Mouse (Mus musculus): ENCODE results near the gene Ptgfrn. TPM values are rescaled to one million over a fixed set of nuclear protein-coding genes. Genes with fewer than 3 reads are reported as not detected.

The Ptgfrn gene
- total and polyA plus RNA-seq, 3 experiments, result not detected

GRCm38 (mm10) chr3:101111321-101111720, 1.2 kb upstream of the Ptgfrn start:
- H3K4me1 ChIP-seq (ENCODE audit: control insufficient read depth in 1 of 2, insufficient read depth in 2 of 2, low read length in 2 of 2), result no peaks in the 10 kb centered on the region
- TF ChIP-seq USF1 (IDR thresholded peaks at IDR 0.05; ENCODE audit: low read depth, low read length), result no peak
- TF ChIP-seq POLR2A (IDR thresholded peaks at IDR 0.05; ENCODE audit: control insufficient read depth in 1 of 2, insufficient read depth in 1 of 2, low read depth in 1 of 2, low read length in 2 of 2, poor library complexity in 1 of 2), result no peak
- TF ChIP-seq MAFK (IDR thresholded peaks at IDR 0.05; ENCODE audit: borderline replicate concordance, low read depth, low read length), result no peak
- no peak for TF ChIP-seq RAD21 (IDR thresholded peaks at IDR 0.05; ENCODE audit: low read depth, low read length)
- TF ChIP-seq RCOR1 (IDR thresholded peaks at IDR 0.05; ENCODE audit: low read depth, low read length), result no peak
- TF ChIP-seq SIN3A (IDR thresholded peaks at IDR 0.05; ENCODE audit: low read length), result no peak
- no peak for TF ChIP-seq EP300 (IDR thresholded peaks at IDR 0.05; ENCODE audit: low read depth in 1 of 2, low read length in 2 of 2)
- TF ChIP-seq NRF1 (IDR thresholded peaks at IDR 0.05; ENCODE audit: insufficient read depth, low read depth, low read length, poor library complexity, severe bottlenecking), result no peak
- no peak for TF ChIP-seq ZKSCAN1 (IDR thresholded peaks at IDR 0.05; ENCODE audit: low read depth, low read length)
- TF ChIP-seq MXI1 (IDR thresholded peaks at IDR 0.05; ENCODE audit: low read depth, low read length), result no peak
- TF ChIP-seq USF2 (IDR thresholded peaks at IDR 0.05; ENCODE audit: borderline replicate concordance in 1 of 2, insufficient read depth in 1 of 2, low read depth in 1 of 2, low read length in 2 of 2), result no peak
- TF ChIP-seq SMC3 (IDR thresholded peaks at IDR 0.05; ENCODE audit: low read depth, low read length), result no peak
- no peak for TF ChIP-seq POLR2AphosphoS2 (IDR thresholded peaks at IDR 0.05; ENCODE audit: low read length)
- TF ChIP-seq GABPA (IDR thresholded peaks at IDR 0.05; ENCODE audit: low read depth, low read length), result no peak
- no peak for TF ChIP-seq MAX (IDR thresholded peaks at IDR 0.05; ENCODE audit: low read length)
- TF ChIP-seq CHD2 (IDR thresholded peaks at IDR 0.05; ENCODE audit: low read length), result no peak
- no peak for TF ChIP-seq ELF1 (IDR thresholded peaks at IDR 0.05; ENCODE audit: low read depth, low read length)
- no peak for TF ChIP-seq GATA1 (IDR thresholded peaks at IDR 0.05; ENCODE audit: low read depth, low read length)
- TF ChIP-seq CHD1 (IDR thresholded peaks at IDR 0.05; ENCODE audit: low read depth, low read length), result no peak
- TF ChIP-seq ZC3H11A (IDR thresholded peaks at IDR 0.05; ENCODE audit: low read depth, low read length), result no peak
- H3K79me2 ChIP-seq (ENCODE audit: control insufficient read depth, insufficient read depth, low read length, poor library complexity), result no peaks in the 10 kb centered on the region
- H3K4me3 ChIP-seq (ENCODE audit: control insufficient read depth in 1 of 2, insufficient read depth in 1 of 2, low read depth in 2 of 2, low read length in 2 of 2), result no peak overlapping the region
- H3K9ac ChIP-seq (ENCODE audit: control insufficient read depth, low read depth, low read length, poor library complexity, severe bottlenecking), result no peak overlapping the region
- no peaks in the 10 kb centered on the region for H3K27me3 ChIP-seq (ENCODE audit: control insufficient read depth in 1 of 2, insufficient read depth in 2 of 2, low read length in 2 of 2)
- no peak for DNase-seq (ENCODE audit: low read depth, low spot score)
- H3K9me3 ChIP-seq (replicated peaks; ENCODE audit: insufficient read depth, low read length), result no peaks in the 10 kb centered on the region
- H3K36me3 ChIP-seq (ENCODE audit: control insufficient read depth in 1 of 2, insufficient read depth in 2 of 2, low read length in 2 of 2), result no peaks in the 10 kb centered on the region
- H3K27ac ChIP-seq (ENCODE audit: control insufficient read depth, low read depth, low read length), result no peak overlapping the region

GRCm38 (mm10) chr3:101110838-101111103, 693 bp upstream of the Ptgfrn start:
- H3K4me3 ChIP-seq (ENCODE audit: control insufficient read depth in 1 of 2, insufficient read depth in 1 of 2, low read depth in 2 of 2, low read length in 2 of 2), result no peak overlapping the region
- no peaks in the 10 kb centered on the region for H3K4me1 ChIP-seq (ENCODE audit: control insufficient read depth in 1 of 2, insufficient read depth in 2 of 2, low read length in 2 of 2)
- H3K9me3 ChIP-seq (replicated peaks; ENCODE audit: insufficient read depth, low read length), result no peaks in the 10 kb centered on the region
- no peaks in the 10 kb centered on the region for H3K27me3 ChIP-seq (ENCODE audit: control insufficient read depth in 1 of 2, insufficient read depth in 2 of 2, low read length in 2 of 2)
- H3K36me3 ChIP-seq (ENCODE audit: control insufficient read depth in 1 of 2, insufficient read depth in 2 of 2, low read length in 2 of 2), result no peaks in the 10 kb centered on the region
- no peak overlapping the region for H3K9ac ChIP-seq (ENCODE audit: control insufficient read depth, low read depth, low read length, poor library complexity, severe bottlenecking)
- no peaks in the 10 kb centered on the region for H3K79me2 ChIP-seq (ENCODE audit: control insufficient read depth, insufficient read depth, low read length, poor library complexity)
- DNase-seq (ENCODE audit: low read depth, low spot score), result no peak
- TF ChIP-seq KAT2A (conservative IDR thresholded peaks at IDR 0.05; ENCODE audit: low read depth, low read length) (no peak), BHLHE40 (IDR thresholded peaks at IDR 0.05; ENCODE audit: borderline replicate concordance, low read depth, low read length) (no peak), CHD1 (IDR thresholded peaks at IDR 0.05; ENCODE audit: low read depth, low read length) (no peak), HCFC1 (IDR thresholded peaks at IDR 0.05; ENCODE audit: low read depth, low read length) (no peak), JUND (IDR thresholded peaks at IDR 0.05; ENCODE audit: low read depth, low read length) (no peak), CTCF (IDR thresholded peaks at IDR 0.05 in 2 of 3, conservative IDR thresholded peaks at IDR 0.05 in 1 of 3; ENCODE audit: control insufficient read depth in 1 of 3, insufficient read depth in 1 of 3, low read depth in 2 of 3, low read length in 3 of 3, poor library complexity in 1 of 3, severe bottlenecking in 1 of 3) (no peak), SIN3A (IDR thresholded peaks at IDR 0.05; ENCODE audit: low read length) (no peak), E2F4 (IDR thresholded peaks at IDR 0.05; ENCODE audit: borderline replicate concordance, low read depth, low read length) (no peak), TCF12 (IDR thresholded peaks at IDR 0.05; ENCODE audit: low read depth, low read length) (no peak), POLR2AphosphoS2 (IDR thresholded peaks at IDR 0.05; ENCODE audit: low read length) (no peak), NELFE (IDR thresholded peaks at IDR 0.05; ENCODE audit: low read depth, low read length) (no peak), MYC (IDR thresholded peaks at IDR 0.05; ENCODE audit: low read depth, low read length) (no peak), ETS1 (IDR thresholded peaks at IDR 0.05; ENCODE audit: low read depth, low read length) (no peak), USF1 (IDR thresholded peaks at IDR 0.05; ENCODE audit: low read depth, low read length) (no peak)
- H3K27ac ChIP-seq (ENCODE audit: control insufficient read depth, low read depth, low read length), result no peak overlapping the region
